In genomic region chr3:87130933-87131332, GRCm38 (mm10) we compare ENCODE assay signal across 15 mouse cellular contexts. TPM values are rescaled to one million over a fixed set of nuclear protein-coding genes. Genes with fewer than 3 reads are reported as not detected.
A peak's percentile ranks its signal among the peaks of the same experiment; 100 is the strongest.
DNase-seq lines count a peak whose midpoint lies in the region; ATAC-seq and TF ChIP-seq lines count a peak whose summit lies in the region.
"Had no signal": no experiment of that assay in that cellular context is flagged by ENCODE, and none has a peak within 500 bp of the region (broad histone marks: within the 10 kb centered on the region; RNA-seq: fewer than 3 reads in every experiment).

No protein-coding gene starts in this region.

- H3K27ac ChIP-seq in heart, embryonic 11.5 days (ENCODE audit: low read depth, low read length): 0 out of 2 replicates have a peak overlapping the region, but pooled peaks have one; percentile 1
- H3K27ac ChIP-seq in kidney, embryonic 15.5 days: peak overlapping the region; percentile 75
- H3K27ac ChIP-seq: macrophage had no signal

- no peak overlapping the region for H3K4me2 ChIP-seq in heart, embryonic 11.5 days
- no peak overlapping the region for H3K4me2 ChIP-seq in kidney, embryonic 15.5 days

- no peak for ATAC-seq in heart, embryonic 11.5 days (replicated peaks; ENCODE audit: insufficient number of reproducible peaks, low FRiP score, low TSS enrichment)
- peak; percentile 86 for ATAC-seq in kidney, embryonic 15.5 days (replicated peaks; ENCODE audit: low FRiP score)
- ATAC-seq: activated CD4-positive, CD25-positive, alpha-beta regulatory T cell, adult 4 months had no signal

- DNase-seq in heart, adult 9 months (ENCODE audit: low spot score in 2 of 2): no peak
- no peak for DNase-seq in kidney, adult 11 months
- DNase-seq in brain, embryonic 14.5 days (ENCODE audit: low read depth): peak; percentile 32
- DNase-seq in layer of hippocampus, postnatal 14 days (ENCODE audit: low spot score in 2 of 2): no peak
- DNase-seq: adrenal gland, postnatal 36 days; cerebellum, postnatal 36 days; kidney, adult 18-20 months; liver; lung, adult 2 months had no signal

- H3K4me1 ChIP-seq in heart, embryonic 11.5 days (ENCODE audit: control insufficient read depth, insufficient read depth, low read length): peaks cover 20% of the 10 kb centered on the region
- H3K4me1 ChIP-seq in kidney, embryonic 15.5 days: peaks cover 28% of the 10 kb centered on the region
- H3K4me1 ChIP-seq in E14TG2a.4 (replicated peaks; ENCODE audit: low read depth, low read length): peaks cover 48% of the 10 kb centered on the region

- no peak for TF ChIP-seq CTCF in E14TG2a.4 (conservative IDR thresholded peaks at IDR 0.05; ENCODE audit: low read length)
- no peak for TF ChIP-seq CTCF in brain, embryonic 14.5 days (IDR thresholded peaks at IDR 0.05; ENCODE audit: borderline replicate concordance, extremely low read depth, insufficient read depth, insufficient read length)

- no peak overlapping the region for H3K9ac ChIP-seq in heart, embryonic 11.5 days (ENCODE audit: low read depth, low read length)
- H3K9ac ChIP-seq in kidney, embryonic 15.5 days: no peak overlapping the region

- H3K9me3 ChIP-seq in heart, embryonic 11.5 days (replicated peaks; ENCODE audit: control insufficient read depth, low read length): no peaks in the 10 kb centered on the region
- no peaks in the 10 kb centered on the region for H3K9me3 ChIP-seq in kidney, embryonic 15.5 days (replicated peaks)
- H3K9me3 ChIP-seq in E14TG2a.4 (ENCODE audit: low read length): no peaks in the 10 kb centered on the region

- H3K4me3 ChIP-seq in heart, embryonic 11.5 days (ENCODE audit: low read depth, low read length): no peak overlapping the region
- H3K4me3 ChIP-seq in kidney, embryonic 15.5 days (replicated peaks): no peak overlapping the region
- 0 out of 2 replicates have a peak overlapping the region, but pooled peaks have one; percentile 10 for H3K4me3 ChIP-seq in E14TG2a.4 (replicated peaks; ENCODE audit: low read length)

- WGBS in heart, embryonic 11.5 days (ENCODE audit: insufficient replicate concordance): 77% methylated on average over 6 of the region's 6 CpGs
- 48% methylated on average over 6 of the region's 6 CpGs for WGBS in kidney, embryonic 15.5 days

- H3K36me3 ChIP-seq in heart, embryonic 11.5 days (ENCODE audit: control insufficient read depth, insufficient read depth, low read length): no peaks in the 10 kb centered on the region; the same call in 1 of the 2 replicates
- H3K36me3 ChIP-seq in kidney, embryonic 15.5 days: peaks cover 48% of the 10 kb centered on the region
- no peaks in the 10 kb centered on the region for H3K36me3 ChIP-seq in E14TG2a.4 (ENCODE audit: insufficient read depth, low read length)

- H3K27me3 ChIP-seq in heart, embryonic 11.5 days (ENCODE audit: control insufficient read depth, insufficient read depth, low read length): no peaks in the 10 kb centered on the region
- H3K27me3 ChIP-seq in kidney, embryonic 15.5 days: no peaks in the 10 kb centered on the region
- no peaks in the 10 kb centered on the region for H3K27me3 ChIP-seq in E14TG2a.4 (ENCODE audit: insufficient read depth, low read length)

- no peak for TF ChIP-seq POLR2A in brain, embryonic 14.5 days (IDR thresholded peaks at IDR 0.05; ENCODE audit: borderline replicate concordance, extremely low read depth, insufficient read depth, insufficient read length, poor library complexity, severe bottlenecking)

RNA-seq across cellular contexts. Expression of gene Kirrel, which starts 43.6 kb away (rescaled TPM):
- 9.9 and 12.6 TPM in 2 replicates for polyA plus RNA-seq in heart, embryonic 11.5 days (2014; fragmentation: Nextera tagmentation; extraction: Ambion mirVana)
- polyA plus RNA-seq in kidney, embryonic 15.5 days (2015; fragmentation: Nextera tagmentation; extraction: Ambion mirVana): 17.2 and 18.5 TPM in 2 replicates
- 19.3 and 22.9 TPM in 2 replicates for polyA plus RNA-seq in brain, embryonic 14.5 days (2012; rRNA removed)
- 1 to 10 TPM; 4.7 to 4.8 TPM for total RNA-seq in layer of hippocampus, postnatal 14 days (2021)
- total RNA-seq: MEL had no signal
- polyA plus RNA-seq: activated CD4-positive, CD25-positive, alpha-beta regulatory T cell, adult 4 months; macrophage had no signal
